Mouse (Mus musculus): ENCODE data around the gene Ace3.

Ace3 gene

DNA sequence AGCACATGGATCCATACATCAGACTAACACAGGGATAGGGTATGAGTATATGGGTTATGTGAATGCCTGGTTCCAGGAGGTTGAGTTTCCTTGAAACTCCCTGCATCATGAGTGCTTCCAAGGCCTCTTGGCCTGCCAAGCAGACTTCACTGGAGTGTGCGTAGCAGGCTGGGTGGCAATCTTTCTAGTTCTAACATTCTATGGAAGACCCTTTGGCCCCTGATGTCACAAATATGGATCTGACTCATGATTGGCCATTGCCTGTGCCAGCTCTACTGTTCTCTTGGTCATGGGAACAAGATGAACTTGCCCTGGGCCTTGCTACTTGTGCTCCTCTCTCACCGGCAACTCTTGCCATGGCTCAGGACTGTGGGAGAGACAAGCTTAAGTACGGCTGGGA, at the start of gene Ace3:
TSS of gene Ace3 (plus strand) at position 301 of the 400 bp plus-strand sequence.
- no peak for DNase-seq

DNA sequence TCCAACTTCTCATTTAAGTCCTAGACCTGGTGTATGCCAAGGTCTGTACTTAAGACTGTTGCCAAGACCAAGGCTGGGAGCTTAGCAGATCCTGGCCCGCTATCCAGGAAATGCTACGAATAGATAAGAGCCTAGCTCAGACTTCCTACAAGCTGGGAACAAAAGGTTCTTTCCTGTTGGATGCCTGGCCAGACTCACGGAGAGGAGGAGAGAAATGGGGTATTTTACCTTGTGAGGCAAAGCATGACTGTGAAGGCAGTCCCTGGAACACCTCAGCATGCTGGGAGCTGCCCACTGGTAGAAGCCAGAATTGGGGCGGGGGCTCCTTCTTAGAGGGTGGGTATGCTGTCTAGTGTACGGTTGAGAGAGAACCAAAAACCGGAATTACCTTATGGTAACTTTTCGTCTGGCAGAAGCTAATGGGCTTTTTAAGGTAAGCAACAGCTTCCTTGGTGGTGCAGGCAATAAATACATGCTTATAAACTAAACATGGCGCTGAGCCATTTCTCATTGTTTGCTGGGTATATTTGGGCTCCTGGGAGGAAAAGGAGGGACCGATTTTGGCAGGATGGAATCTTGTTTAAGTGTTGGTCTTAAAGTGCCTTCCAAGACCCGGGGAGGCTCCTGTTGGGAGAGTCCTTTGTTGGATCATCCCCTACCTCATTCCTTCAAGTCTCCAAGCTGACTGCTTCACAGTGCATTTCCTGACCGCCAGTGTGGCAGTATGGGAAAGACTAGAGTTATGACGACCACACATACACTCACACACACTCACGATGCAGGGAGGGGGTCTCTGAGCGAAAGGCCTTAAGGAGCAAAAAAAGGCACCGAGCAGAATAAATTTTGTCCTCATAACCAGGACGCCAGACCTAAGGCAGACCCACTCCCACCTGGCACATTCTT, 49.5 kb upstream of the Ace3 start:
- peak; percentile 49 to 63 for DNase-seq

DNA sequence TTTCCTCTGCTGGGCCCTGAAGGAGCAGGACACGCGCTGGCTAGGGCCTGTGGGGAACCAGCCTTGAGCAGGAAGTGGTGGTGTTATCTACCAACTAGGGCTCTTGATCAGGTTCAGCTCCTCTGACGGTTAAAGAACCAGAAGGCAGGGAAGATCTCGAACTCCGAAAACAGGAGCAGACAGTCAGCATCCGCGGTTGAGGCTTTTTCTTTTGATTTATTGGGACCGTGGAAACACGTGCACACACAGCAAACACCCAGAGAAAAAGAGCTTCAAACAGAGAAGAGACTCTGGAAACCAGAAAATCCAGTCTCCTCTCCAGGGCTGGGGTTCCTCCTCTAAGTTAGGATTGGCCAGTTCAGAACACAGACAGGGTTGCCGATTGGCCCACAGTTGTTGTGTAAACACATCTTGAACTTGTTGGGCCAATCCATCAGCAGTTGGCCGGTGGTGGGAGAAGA, 47.8 kb upstream of the Ace3 start:
- no peak for DNase-seq

DNA sequence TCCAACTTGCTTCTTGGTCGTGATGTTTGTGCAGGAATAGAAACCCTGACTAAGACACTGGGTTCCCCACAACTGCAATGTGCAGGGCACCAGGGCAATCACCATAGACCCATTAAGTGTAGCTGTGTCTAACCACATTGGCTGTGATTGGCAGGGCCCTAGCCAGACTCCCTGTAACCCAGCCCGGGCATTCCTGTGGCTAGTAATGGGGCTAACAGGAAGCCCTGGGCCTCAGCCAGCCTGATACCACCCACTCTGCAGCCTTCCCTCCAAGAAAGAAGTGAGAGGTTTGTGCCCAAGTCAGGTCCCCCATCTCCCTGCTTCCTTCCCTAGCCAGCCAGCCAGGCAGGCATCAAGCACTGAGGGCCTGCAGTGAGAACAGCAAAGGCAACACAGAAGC, 46.2 kb upstream of the Ace3 start:
- no peak for DNase-seq

DNA sequence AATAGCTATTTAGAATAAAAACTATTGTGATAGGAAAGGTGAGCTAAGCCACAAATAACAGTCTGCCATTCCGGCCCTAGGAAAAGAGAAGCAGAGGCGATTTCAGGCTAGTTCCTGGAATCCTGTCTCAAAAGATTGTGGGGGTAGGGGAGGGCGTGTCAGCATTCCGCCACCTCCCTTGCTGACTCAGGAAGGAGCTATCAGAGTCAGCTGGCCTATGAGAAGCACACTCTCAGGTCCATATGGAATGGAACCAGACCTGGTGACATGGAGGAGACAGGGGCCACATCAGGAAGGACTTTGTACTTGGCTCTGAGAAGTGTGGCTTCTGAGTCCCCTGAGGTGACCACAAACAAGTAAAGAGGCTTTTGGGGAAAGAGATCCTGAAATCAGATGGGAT, 44.0 kb upstream of the Ace3 start:
- DNase-seq: no peak

DNA sequence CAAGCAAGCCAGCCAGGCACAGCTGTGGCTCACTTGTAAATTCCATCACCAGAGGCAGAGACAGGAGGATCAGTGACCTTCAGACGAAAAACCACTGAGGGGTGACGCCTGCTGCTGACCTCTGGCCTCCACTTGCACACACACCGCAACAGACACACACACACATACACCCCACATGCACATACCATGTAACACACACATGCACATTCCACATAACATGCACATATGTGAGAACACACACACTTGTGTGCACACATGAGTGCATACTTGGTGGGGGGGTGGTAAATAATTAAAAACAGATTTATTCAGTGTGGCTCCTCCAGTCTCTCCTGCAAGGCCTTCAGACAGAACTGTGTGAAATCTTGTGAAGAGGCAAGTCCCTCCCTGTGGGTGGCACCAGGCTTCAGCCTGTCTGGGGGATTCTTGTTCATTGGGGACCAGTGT, 42.9 kb upstream of the Ace3 start:
- peak; percentile 63 to 70 for DNase-seq

DNA sequence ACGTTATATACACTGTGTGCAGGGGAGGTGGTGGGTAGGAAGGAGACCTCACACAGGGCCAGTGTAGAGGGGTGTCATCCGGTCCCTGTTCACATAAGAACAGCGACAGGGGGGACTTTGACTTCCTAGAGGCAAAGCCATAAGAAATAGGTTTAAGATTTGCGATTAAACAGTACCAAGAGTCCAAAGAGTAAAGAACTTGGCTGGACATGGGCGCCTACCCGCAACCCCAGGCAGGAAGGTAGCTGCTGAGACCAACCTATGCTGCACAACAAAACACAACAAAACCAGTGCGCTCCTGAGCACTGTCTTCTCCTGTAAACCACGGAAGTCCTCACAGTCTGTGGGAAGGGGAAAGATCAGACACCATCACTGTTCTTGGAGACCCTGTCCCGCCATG, 42.4 kb upstream of the Ace3 start:
- DNase-seq: peak; percentile 48 to 54

DNA sequence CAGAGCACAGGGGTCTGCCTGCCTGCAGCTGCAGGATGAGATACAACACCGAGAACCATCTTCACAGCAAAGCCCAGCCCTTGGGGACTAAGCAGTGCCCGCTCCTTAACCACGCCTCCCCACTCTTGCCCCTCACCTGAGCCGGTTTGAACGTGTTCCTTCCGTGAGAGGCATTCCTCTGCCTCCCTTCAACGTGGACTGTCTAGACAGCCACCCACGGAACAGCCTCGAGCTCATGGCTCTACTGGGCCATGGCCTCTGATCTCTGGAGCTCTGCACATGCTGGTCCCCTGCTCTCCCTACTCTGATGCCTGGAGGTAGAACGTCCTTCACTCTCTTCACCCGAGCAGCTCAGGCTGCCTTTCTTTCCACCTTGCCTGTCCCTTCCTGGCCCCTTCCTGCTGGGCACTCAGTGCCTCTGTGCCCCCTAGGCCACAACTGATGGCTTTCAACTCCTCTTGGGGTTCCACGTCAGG, 41.5 kb upstream of the Ace3 start, which contains the start of gene Cyb561:
TSS of gene Cyb561 (minus strand) at position 426 of the 476 bp plus-strand sequence.
- no peak for DNase-seq

DNA sequence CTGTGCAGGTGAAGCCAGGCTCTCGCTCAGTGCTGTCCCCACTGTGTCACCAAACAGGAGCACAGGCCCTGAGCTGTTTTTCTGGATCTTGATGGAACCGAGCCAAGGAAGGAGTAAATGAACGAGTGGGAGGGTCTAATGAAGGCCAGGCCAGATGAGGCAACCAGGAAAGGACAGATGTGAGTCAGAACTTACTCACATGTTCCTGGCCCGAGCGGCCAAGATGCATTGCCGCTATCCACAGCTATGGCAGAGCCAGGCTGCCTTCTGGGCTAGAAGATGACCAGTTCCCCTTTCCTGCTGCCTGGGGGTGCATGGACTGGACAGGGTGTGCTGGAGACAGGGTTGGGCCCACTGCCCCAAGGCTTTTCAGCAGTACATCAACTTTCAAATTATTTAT, 41.1 kb upstream of the Ace3 start:
- DNase-seq: no peak

DNA sequence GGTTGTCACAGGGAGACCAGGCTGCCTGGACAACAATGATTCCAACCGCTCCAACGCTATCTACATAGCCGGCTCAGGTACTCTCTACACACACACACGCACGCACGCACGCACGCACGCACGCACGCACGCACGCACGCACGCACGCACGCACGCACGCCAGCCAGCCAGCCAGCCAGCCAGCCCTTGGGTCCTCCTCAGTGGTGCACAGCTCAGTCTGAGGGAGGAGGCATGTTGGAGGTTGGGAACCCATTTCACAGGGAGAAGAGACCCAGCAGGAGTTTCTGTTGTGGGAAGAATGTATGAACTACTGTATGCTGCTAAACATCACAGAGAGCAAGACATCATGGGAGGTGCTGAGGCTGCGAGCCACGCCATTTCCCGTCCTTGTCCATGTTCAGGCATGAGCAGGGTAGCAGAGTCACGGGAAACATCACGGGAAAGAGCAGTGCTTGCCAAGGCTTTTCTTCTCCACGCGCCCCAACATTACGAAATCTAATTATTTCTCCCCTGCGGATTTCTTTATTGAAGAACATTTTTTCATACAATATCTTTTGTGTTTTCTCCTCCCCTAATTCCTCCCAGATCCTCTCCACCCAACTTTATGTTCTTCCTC, 38.6 kb upstream of the Ace3 start:
- DNase-seq: no peak

DNA sequence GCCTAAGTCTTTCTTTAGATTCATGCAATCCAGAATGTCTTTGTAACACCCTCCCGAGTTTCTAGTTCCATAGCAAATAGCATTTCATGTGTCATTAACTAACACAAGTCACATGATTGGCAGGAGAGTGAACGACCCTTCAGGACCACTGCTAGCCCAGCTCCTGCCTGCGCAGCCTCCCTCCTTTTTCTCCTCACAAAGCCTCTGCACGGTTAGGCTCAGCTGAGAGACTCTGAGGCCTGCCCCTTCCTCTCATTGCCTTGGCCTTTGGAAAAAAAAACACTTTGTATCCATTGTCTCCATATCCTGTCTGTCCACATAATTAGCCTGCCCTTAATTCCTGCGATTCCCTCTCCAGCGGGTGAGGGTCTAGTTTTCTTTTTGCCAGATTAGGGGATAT, 37.0 kb upstream of the Ace3 start:
- no peak for DNase-seq

DNA sequence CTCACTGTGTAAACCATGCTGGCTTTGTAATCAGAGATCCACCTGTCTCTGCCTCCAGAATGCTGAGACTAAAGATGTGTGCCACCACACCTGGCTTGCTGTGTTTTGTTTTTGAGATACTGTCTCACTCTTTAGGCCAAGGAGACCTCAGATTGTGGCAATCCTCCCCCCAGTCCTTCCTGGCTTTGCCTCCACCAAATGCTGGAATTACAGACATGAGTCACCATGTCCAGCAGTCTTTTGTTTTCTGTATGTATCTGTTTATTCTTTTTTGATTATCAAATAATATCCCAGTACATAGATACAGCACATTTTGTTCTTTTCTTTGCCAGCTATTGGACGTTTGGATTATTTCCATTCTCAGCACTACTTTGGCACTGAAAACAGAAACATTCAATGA, 35.9 kb upstream of the Ace3 start:
- no peak for DNase-seq

DNA sequence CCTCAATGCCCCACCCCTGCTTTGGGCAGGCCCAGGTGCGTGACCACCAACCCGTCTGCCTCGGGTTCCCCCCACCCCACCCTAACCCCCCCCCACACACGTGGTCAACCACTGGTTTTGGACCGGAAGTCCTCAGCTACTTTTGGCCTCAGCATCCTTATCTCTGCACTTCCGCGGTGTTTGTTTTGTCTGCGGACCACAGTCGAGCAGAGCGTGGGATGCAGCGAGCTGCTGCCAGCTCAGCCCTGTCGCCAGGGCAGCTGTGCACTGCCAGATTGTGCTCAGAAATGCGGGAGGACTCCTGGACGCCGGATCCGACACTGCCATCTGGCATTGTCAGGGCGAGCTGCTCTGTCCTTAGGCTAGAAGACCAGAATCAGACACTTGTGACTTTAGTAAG, 35.1 kb upstream of the Ace3 start:
- DNase-seq: no peak

DNA sequence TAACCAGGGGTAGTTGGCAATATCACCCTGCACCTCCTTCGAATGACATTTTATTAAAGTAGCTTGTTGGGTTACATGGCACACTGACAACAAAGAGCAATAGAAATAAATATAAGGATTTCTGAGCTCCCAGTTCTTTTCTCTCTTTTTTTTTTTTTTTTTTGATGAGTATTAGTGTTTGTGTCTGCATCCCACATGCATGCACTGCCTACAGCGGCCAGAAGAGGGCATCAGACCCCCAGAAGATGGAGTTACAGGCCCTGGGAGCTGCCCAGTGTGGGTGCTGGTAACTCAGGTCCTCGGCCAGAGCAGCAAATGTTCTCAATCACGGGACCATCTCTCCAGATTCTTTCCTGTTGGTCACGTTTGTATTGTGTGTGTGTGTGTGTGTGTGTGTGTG, 29.8 kb upstream of the Ace3 start:
- no peak for DNase-seq

DNA sequence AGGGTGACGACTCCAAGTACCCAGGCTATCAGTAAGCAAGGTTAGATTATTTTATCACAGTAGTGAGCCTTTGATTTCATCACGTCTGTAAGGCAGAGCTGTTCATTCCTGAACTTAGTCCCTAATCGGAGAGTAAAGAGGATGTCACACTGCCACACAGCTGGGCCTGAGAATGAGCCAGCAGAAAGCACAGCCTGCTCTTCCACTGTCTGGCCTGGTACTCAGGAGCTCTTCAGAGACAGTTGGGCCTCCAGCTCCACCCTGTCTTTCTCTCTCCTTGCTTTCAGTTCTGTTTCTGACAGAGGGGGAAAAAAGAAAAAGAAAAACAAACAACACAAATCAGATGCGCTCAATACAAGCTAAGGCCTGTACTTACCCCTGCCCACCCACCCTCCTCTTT, 28.2 kb upstream of the Ace3 start:
- DNase-seq: no peak

DNA sequence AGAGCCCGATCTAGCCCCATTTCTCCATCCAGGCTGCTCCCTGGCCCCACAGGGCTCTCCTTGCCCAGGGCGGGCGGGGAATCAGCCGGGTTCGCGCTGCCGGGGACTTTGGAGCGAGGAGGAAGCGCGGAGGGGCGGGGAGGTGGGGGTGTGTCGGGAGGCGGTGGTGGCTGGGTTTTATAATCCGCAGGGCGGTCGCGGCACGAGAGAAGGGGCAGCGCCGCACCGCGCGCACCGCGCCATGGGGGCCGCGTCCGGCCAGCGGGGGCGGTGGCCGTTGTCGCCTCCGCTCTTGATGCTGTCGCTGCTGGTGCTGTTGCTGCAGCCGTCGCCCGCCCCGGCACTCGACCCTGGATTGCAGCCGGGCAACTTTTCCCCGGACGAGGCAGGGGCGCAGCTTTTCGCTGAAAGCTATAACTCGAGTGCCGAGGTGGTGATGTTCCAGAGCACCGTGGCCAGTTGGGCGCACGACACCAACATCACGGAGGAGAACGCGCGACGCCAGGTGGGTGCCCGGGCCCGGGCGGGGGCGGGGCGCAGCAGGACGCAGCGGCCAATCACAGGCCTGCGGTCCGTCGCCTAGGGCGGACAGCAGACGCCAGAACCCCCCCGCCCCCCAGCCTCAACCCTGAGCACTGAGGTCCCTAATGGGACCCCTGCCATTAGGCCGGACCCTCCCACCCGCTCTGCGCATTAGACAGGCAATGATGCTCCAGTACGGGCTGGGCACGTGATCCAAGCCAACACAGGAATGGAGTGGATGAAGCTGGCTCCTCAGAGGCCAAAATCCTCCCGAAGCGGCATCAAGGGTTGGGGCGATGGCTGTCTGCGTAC, 26.5 kb upstream of the Ace3 start, which contains the start of gene Ace:
TSS of gene Ace (plus strand) at position 205 of the 834 bp plus-strand sequence.
- peak; percentile 67 to 84 for DNase-seq

DNA sequence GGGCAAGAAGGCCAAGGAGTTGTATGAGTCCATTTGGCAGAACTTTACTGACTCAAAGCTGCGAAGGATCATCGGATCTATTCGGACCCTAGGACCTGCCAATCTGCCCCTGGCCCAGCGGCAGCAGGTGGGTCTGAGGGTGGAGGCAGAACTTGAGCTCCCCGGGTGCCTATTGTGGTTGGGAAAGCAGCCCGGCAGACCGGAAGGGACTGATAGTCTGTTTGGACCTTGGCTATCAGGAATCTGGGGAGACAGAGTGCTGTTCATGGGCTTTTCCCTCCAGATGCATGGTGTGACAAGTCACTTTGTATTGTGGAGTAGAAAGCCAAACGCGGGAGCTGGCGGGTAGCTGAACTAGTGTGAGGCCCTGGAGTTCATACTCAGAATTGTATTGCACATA, 25.5 kb upstream of the Ace3 start:
- no peak for DNase-seq

DNA sequence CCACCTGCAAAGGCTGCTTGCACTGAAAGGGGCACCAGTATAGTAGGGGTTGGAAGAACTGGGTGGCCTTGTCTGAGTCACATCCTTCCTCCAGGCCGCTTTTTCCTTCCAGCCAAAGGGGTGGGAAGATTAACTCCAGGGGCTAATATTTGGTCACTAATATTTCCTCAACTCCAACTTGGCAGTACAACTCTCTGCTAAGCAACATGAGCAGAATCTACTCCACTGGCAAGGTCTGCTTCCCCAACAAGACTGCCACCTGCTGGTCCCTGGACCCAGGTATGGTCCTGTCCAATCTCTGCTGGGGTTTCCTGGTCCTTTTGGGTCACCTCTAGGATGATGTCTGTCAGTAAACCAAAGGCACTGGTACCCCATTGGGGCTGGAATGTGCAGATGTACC, 25.0 kb upstream of the Ace3 start:
- DNase-seq: peak; percentile 57 to 90

DNA sequence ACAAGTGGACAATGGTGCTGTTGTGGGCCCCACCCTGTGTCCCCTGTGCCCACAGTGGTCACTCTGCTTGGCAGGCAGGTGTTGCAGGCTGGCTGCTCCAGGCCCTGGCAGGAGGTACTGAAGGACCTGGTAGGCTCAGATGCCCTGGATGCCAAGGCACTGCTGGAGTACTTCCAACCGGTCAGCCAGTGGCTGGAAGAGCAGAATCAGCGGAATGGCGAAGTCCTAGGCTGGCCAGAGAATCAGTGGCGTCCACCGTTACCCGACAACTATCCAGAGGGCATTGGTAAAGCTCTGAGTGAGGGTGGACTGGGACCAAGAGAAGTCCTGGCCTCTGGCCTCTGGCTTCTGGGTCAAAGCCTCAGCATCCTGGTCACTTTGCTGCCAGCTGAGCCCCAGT, 19.9 kb upstream of the Ace3 start:
- DNase-seq: peak; percentile 81 to 84

DNA sequence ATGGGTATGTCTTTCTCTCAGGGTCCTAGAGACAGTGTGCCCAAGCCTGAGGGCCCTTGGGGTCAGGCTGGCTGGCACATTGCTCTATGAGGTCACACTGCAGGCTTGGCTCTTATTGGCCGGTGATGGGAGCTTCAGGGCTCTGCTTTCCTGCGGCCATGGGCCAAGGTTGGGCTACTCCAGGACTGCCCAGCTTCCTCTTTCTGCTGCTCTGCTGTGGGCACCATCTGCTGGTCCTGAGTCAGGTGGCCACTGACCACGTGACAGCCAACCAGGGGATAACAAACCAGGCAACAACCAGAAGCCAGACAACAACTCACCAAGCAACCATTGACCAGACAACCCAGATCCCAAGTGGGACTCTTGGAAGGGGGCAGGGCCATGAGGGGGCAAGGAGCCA, 19.4 kb upstream of the Ace3 start:
- DNase-seq: peak; percentile 16 to 59

DNA sequence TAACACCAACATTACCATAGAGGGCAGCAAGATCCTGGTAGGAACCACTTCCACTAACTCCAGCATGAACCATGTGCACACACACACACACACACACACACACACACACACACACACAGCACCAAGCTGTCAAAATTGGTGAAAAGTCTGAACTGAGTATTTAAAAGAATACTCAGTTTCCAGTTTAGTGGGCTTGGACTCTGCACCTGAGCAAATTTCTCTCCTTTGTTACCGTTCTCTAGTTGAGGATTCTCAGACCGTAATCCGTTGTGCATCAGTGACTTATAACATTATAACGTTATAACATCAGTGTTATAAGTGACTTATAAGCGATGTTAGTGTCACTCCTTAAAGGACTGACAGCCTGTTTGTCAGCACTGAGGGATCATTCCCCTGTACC, 18.8 kb upstream of the Ace3 start:
- peak; percentile 25 to 46 for DNase-seq

DNA sequence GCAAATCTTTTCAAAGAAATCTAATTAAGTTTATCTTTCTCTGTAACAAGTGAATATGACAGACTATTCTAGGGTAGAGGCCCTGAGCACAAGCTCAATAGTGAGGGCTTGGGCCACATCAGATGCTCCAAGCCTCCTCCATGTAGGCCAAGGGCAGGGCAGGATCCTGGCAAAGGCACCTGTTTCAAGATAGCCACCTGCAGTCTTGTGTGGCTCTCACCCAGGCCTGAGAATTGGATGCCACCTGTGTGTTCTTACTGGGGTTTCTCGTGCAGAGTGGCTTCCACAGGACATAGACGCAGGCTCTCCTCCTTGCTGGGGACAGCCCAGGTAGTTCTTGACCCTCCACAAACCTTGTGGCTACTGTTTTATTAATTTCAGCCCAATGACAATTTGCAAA, 16.2 kb upstream of the Ace3 start:
- DNase-seq: no peak

DNA sequence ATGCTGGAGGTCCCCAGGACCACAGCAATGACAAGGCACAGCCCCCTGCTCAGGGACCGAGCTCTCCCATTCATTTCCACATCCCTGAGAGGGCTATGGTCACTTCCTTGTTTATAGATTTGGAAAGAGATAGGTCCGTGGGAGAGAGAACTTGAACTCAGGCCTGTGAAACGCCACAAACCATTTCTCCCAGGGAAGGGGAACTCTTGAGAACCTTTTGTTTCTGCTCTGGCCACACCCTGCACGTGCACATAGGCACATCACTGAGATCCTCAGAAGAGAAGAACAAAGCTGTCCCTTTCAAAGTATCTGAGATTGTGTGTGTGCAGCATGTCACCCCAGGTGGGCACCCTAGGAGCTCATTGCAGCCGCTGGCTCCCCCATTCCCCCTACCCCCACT, 15.8 kb upstream of the Ace3 start:
- DNase-seq: no peak
